Mouse (Mus musculus) ES-E14 (cell line): Measurements from ENCODE around the gene Hyal2. TPM values are rescaled to one million over a fixed set of nuclear protein-coding genes. Genes with fewer than 3 reads are reported as not detected.

Experiments used
- DNase-seq: peaks from one replicate; pipeline ENCODE4 v3.0.0-alpha.2; 2013; ENCODE audit warnings: low read depth, low spot score
- H3K27ac ChIP-seq: 2 replicates; pipeline ENCODE4 v1.5.1; 2012; ENCODE audit warnings: low read depth, mild to moderate bottlenecking, low read length, moderate library complexity, mixed read lengths; ENCODE audit not compliant: poor library complexity, insufficient read depth, severe bottlenecking
- H3K36me3 ChIP-seq: 2 replicates; pipeline ENCODE4 v1.6.1; 2012; ENCODE audit warnings: mild to moderate bottlenecking, low read length, moderate library complexity, mixed read lengths; ENCODE audit not compliant: control insufficient read depth, poor library complexity, insufficient read depth, severe bottlenecking
- H3K4me1 ChIP-seq, 2 experiments: fragments of 150-350 bp in 1 of 2; sonication (generic) in 1 of 2; 2 replicates each; pipeline ENCODE4 v1.6.1; 2012; ENCODE audit warnings: low read length in 2 of 2, mild to moderate bottlenecking in 1 of 2, mixed read lengths in 1 of 2; ENCODE audit not compliant: control insufficient read depth in 2 of 2, insufficient read depth in 2 of 2, poor library complexity in 1 of 2
- H3K4me3 ChIP-seq, 2 experiments: fragments of 150-350 bp in 1 of 2; sonication (generic) in 1 of 2; 2 replicates each; pipeline ENCODE4 v1.5.1; 2012; ENCODE audit warnings: low read length in 2 of 2, low read depth in 1 of 2, mild to moderate bottlenecking in 1 of 2, mixed read lengths in 1 of 2; ENCODE audit not compliant: insufficient read depth in 1 of 2, poor library complexity in 1 of 2, severe bottlenecking in 1 of 2
- H3K9ac ChIP-seq: 2 replicates; pipeline ENCODE4 v1.6.1; 2012; ENCODE audit warnings: low read depth, mild to moderate bottlenecking, low read length, mixed read lengths; ENCODE audit not compliant: poor library complexity, insufficient read depth, severe bottlenecking
- H3K9me3 ChIP-seq: fragments of 150-350 bp; sonication (generic); 2 replicates; pipeline ENCODE4 v1.6.1; 2012; ENCODE audit warnings: low read depth, mild to moderate bottlenecking, low read length; ENCODE audit not compliant: control insufficient read depth, insufficient read depth
- CHD2 ChIP-seq: IDR thresholded peaks from 2 replicates; pipeline ENCODE4 v1.6.1; 2014; ENCODE audit warnings: mild to moderate bottlenecking, low read depth, low read length, inconsistent platforms
- HCFC1 ChIP-seq: IDR thresholded peaks from 2 replicates; pipeline ENCODE4 v1.6.1; 2012; ENCODE audit warnings: low read length, inconsistent platforms, borderline replicate concordance; ENCODE audit not compliant: insufficient read depth
- MAFK ChIP-seq: IDR thresholded peaks from 2 replicates; pipeline ENCODE4 v1.6.1; 2014; ENCODE audit warnings: mild to moderate bottlenecking, low read depth, low read length, inconsistent platforms; ENCODE audit not compliant: insufficient read depth
- ZC3H11A ChIP-seq: IDR thresholded peaks from 2 replicates; pipeline ENCODE4 v1.6.1; 2012; ENCODE audit warnings: low read depth, mild to moderate bottlenecking, inconsistent platforms, low read length, borderline replicate concordance
- ZNF384 ChIP-seq: IDR thresholded peaks from 2 replicates; pipeline ENCODE4 v1.6.1; 2012; ENCODE audit warnings: low read depth, low read length, inconsistent platforms
- in situ Hi-C, 2 experiments: fragments of 600-800 bp; cut with MboI; formaldehyde crosslinking; loops; one replicate each; pipeline ENCODE4 v1.15.1; 2025; ENCODE audit warnings: low sequenced_read_pairs in 2 of 2, inconsistent platforms in 1 of 2; ENCODE audit not compliant: unreplicated experiment in 2 of 2
- total RNA-seq: library from RNA; depleted of rRNA; stranded (reverse); fragments of 300-350 nt; gene quantifications from 2 replicates; pipeline ENCODE4 v1.2.3, GENCODE M21; 2012

Gene Hyal2
- total RNA-seq, 1 experiment = 68.1 TPM

DNA sequence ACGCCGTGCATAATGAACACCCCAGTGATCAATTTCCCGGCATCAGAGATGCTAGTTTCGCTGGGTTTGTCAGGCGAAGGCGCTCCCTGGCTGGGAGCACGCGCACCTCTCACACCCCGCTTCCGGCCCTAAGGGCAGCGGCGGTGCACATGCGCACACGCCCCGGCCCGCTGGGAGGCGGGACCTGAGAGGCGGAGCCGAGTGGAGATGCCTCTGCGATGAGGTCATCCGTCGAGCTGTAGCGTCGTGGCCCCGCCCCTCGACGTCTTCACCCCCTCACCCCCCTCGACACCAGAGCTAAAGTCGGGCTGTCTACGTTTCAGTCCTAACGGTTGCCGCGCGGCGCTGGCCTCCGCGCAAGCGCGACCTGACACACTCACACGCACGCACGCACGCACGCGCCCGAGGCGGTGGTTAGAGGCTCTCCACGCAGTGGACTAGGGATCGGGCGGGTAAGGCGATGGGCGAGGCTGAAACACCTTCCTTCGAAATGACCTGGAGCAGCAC is 13.4 kb upstream of the Hyal2 start:
- peak overlapping the region; percentile 81 for H3K9ac ChIP-seq
- peak overlapping the region; percentile 57 for H3K27ac ChIP-seq
- in situ Hi-C loops = no loop called here
- H3K4me3 ChIP-seq = peak overlapping the region; percentile 64 to 80
- DNase-seq = peak; percentile 94
- H3K9me3 ChIP-seq = no peaks in the 10 kb centered on the region
- TF ChIP-seq HCFC1 (0 out of 2 replicates have a peak, but pooled peaks have one; percentile 37), ZNF384 (no peak)
- H3K4me1 ChIP-seq = peaks cover 0 to 13% of the 10 kb centered on the region in 2 experiments; a peak in 1 of 4 replicates
- peaks cover 16% of the 10 kb centered on the region for H3K36me3 ChIP-seq

DNA sequence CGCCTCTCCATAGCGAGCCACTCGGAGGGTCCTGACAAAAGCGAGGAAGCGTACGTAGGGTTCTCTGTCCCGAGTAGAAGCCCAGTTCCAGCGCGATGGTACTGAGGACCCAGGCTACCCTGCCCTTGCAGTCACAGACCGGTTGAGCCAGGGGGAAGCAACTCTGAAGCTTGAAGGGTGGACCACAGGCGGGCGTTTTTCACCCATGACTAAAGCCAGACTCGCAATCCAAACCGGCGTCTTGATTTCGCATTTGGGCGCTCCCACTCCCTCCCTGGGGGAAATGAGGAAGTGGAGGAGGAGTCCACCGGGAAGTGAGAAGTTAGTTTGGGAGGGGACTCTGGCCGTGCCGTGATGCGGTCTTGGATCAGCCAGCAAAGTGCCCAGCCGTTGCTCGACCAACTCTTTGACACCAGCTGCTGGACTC is 12.7 kb upstream of the Hyal2 start:
- Histone ChIP-seq H3K9me3 (no peaks in the 10 kb centered on the region), H3K4me3 (peak overlapping the region; percentile 64 to 80), H3K36me3 (peaks cover 16% of the 10 kb centered on the region), H3K27ac (peak overlapping the region; percentile 57), H3K4me1 (peaks cover 0 to 12% of the 10 kb centered on the region in 2 experiments; a peak in 1 of 4 replicates), H3K9ac (peak overlapping the region; percentile 81)
- no peak for TF ChIP-seq ZC3H11A
- no peak for TF ChIP-seq ZNF384
- TF ChIP-seq HCFC1 = no peak
- no peak for TF ChIP-seq MAFK
- TF ChIP-seq CHD2 = no peak
- no peak for DNase-seq
- in situ Hi-C loops = no loop called here

DNA sequence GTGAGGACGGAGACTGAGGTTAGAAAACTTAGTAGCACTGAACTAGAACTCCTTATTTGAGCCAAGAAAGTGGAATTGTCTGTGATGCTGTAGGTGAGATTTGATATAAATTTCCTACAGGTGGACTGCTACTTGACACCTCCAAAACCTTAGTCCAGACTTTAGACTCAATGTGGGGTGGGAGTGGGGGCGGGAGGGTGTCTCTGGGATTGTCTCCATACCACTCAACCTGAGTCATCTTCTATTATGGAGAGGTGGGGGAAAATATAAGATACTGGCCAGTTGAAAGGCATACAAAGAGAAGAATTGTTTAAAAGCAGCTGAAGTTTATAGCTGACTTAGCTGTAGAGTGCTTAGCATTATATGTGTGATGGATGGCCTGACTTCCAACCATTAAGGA is 12.0 kb upstream of the Hyal2 start:
- no peak for TF ChIP-seq ZNF384
- TF ChIP-seq ZC3H11A = no peak
- no peak for TF ChIP-seq HCFC1
- TF ChIP-seq CHD2 = no peak
- TF ChIP-seq MAFK = no peak
- in situ Hi-C loops = no loop called here
- Histone ChIP-seq H3K4me3 (peak overlapping the region; percentile 64 to 80), H3K4me1 (peaks cover 0 to 10% of the 10 kb centered on the region in 2 experiments; a peak in 1 of 4 replicates), H3K9ac (peak overlapping the region; percentile 81; the same call in 1 of the 2 replicates), H3K36me3 (peaks cover 16% of the 10 kb centered on the region), H3K9me3 (no peaks in the 10 kb centered on the region), H3K27ac (no peak overlapping the region)
- no peak for DNase-seq

DNA sequence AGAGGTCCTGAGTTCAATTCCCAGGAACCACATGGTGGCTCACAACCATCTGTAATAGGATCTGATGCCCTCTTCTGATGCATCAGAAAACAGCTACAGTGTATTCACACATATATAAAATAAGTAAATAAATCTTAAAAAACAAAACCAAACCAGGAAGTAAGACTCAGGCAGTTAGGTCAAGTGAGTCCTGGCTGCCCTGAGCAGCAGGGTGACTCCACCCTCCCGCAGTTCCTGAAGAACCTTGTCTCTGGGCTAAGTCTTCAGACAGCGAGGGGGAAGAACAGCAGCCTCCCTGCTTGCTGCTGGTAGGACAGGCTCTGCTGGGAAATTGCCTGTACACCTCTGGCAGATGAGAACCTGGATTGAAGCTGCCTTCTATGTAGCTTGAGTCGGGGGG is 11.4 kb upstream of the Hyal2 start:
- DNase-seq = no peak
- in situ Hi-C loops = no loop called here
- H3K4me3 ChIP-seq = no peak overlapping the region
- H3K36me3 ChIP-seq = peaks cover 18% of the 10 kb centered on the region
- H3K27ac ChIP-seq = no peak overlapping the region
- no peaks in the 10 kb centered on the region for H3K9me3 ChIP-seq
- peaks cover 0 to 5% of the 10 kb centered on the region in 2 experiments; a peak in 1 of 4 replicates for H3K4me1 ChIP-seq
- TF ChIP-seq ZNF384 (no peak), CHD2 (no peak), HCFC1 (no peak), MAFK (no peak), ZC3H11A (no peak)
- no peak overlapping the region for H3K9ac ChIP-seq
